Mouse (Mus musculus) cerebellum, adult 2 months (tissue): ENCODE data around the gene Stard7.

Source experiments
- CTCF ChIP-seq: fragments of 200-500 bp; IDR thresholded peaks from 2 replicates; pipeline ENCODE4 v1.5.1; 2011; ENCODE audit warnings: low read depth, mild to moderate bottlenecking, control low read depth, low read length, moderate library complexity, borderline replicate concordance; ENCODE audit not compliant: insufficient read depth
- POLR2A ChIP-seq: fragments of 200-500 bp; IDR thresholded peaks from 2 replicates; pipeline ENCODE4 v1.6.1; 2011; ENCODE audit warnings: low read length, control low read depth, borderline replicate concordance; ENCODE audit not compliant: insufficient read depth

GRCm38 (mm10) chr2:127333945-127334603 is 64.1 kb downstream of the Stard7 start:
- no peak for TF ChIP-seq POLR2A
- TF ChIP-seq CTCF = no peak
